Mouse (Mus musculus): ENCODE measurements at regions not wholly inside any gene's neighbourhood (a gene's known extent, or its start where the extent isn't known, plus 50 kb on each side); places are given as distances from the start of the nearest gene placed in this dataset.

DNA sequence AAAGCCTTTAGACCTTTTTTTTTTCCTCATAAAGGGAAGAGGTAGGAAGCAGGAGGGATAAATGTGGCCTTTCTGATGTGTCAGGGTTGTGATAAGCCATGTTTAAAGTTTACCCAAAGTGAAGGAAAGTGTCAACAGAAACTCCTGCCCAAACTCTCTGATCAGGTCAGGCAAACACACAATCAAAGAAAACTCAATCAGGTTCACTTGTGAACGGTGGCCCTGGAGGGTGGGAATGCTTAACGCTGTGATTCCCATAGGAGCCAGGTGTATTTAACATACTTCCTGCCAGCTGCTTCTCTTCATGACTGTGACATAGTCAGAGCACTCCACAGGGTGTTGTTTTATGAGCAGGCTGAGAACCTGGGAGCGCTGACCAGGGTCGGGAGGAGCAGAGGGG lies 59.1 kb upstream of the Sox9 start:
- TF ChIP-seq CTCF (IDR thresholded peaks at IDR 0.05; ENCODE audit: low read depth, low read length): no peak
- no peak for TF ChIP-seq POLR2A (IDR thresholded peaks at IDR 0.05; ENCODE audit: extremely low read depth, insufficient read depth, low read length)
